Mouse (Mus musculus) cerebellum, adult 2 months (tissue): ENCODE measurements at regions not wholly inside any gene's neighbourhood (a gene's known extent, or its start where the extent isn't known, plus 50 kb on each side); places are given as distances from the start of the nearest gene placed in this dataset.

ENCODE experiments used
- CTCF ChIP-seq: fragments of 200-500 bp; IDR thresholded peaks from 2 replicates; pipeline ENCODE4 v1.5.1; 2011; ENCODE audit warnings: low read depth, mild to moderate bottlenecking, control low read depth, low read length, moderate library complexity, borderline replicate concordance; ENCODE audit not compliant: insufficient read depth
- POLR2A ChIP-seq: fragments of 200-500 bp; IDR thresholded peaks from 2 replicates; pipeline ENCODE4 v1.6.1; 2011; ENCODE audit warnings: low read length, control low read depth, borderline replicate concordance; ENCODE audit not compliant: insufficient read depth

DNA sequence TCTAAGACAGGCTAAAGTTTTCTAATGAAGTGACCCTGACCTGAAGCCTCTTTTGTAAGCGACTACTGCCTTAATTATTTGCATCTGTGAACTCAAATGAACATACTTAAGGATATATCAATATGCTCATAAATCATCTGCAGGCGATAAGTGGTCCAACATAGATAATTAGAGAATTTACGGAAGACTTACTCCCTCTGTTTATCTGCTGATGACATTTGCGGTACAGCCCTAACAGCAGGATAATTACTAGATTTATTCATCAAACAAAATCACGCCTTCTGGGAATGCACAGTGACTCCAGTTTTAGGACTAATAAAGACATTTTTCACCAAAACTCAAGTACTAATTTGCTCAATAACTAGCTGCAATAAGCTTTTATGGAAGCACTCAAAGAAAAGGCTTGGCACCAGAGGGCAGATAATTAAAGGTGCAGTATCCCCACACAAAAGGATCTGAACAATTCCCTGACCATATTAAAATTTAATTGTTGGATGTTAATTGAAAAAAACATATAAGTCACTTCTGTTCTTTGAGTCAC lies 688.0 kb upstream of the Arrdc3 start:
- TF ChIP-seq POLR2A, result no peak
- no peak for TF ChIP-seq CTCF
